Mouse (Mus musculus): Measurements from ENCODE around the gene Ube2o. TPM values are rescaled to one million over a fixed set of nuclear protein-coding genes. Genes with fewer than 3 reads are reported as not detected.
A peak's percentile ranks its signal among the peaks of the same experiment; 100 is the strongest.

The Ube2o gene
- 90.9 and 133 TPM in 2 replicates for polyA plus RNA-seq (2011; ENCODE audit: insufficient read depth, insufficient read length, low replicate concordance, missing spikeins)

- WGBS = 2% methylated on average over 47 of the region's 51 CpGs
These were observed at the start of gene Ube2o for GRCm38 (mm10) chr11:116581376-116581814. Gene Ube2o (minus strand): TSS chr11:116581447.

GRCm38 (mm10) chr11:116630171-116630965, 49.1 kb upstream of the Ube2o start:
- 45% methylated on average over 12 of the region's 12 CpGs for WGBS
- no peak overlapping the region for H3K27ac ChIP-seq (ENCODE audit: control insufficient read depth, insufficient read depth, low read depth, low read length, poor library complexity)
- H3K4me3 ChIP-seq (replicated peaks; ENCODE audit: control insufficient read depth, low read depth, low read length) = no peak overlapping the region
- H3K4me1 ChIP-seq (ENCODE audit: control insufficient read depth, insufficient read depth, low read length) = no peaks in the 10 kb centered on the region
- TF ChIP-seq CTCF (IDR thresholded peaks at IDR 0.05; ENCODE audit: control insufficient read depth, insufficient read depth, low read length) (no peak), POLR2A (IDR thresholded peaks at IDR 0.05; ENCODE audit: borderline replicate concordance, control insufficient read depth, low read depth, low read length) (no peak)

More at GRCm38 (mm10) chr11:116581376-116581814, at the start of gene Ube2o:
- Histone ChIP-seq H3K4me3 (replicated peaks; ENCODE audit: control insufficient read depth, low read depth, low read length) (peak within 1 kb of the TSS; percentile 79), H3K4me1 (ENCODE audit: control insufficient read depth, insufficient read depth, low read length) (no peaks in the 10 kb centered on the region), H3K27ac (ENCODE audit: control insufficient read depth, insufficient read depth, low read depth, low read length, poor library complexity) (peak within 1 kb of the TSS; percentile 93)
- peak; percentile 49; the same call in 1 of the 2 replicates for TF ChIP-seq POLR2A (IDR thresholded peaks at IDR 0.05; ENCODE audit: borderline replicate concordance, control insufficient read depth, low read depth, low read length)
- TF ChIP-seq CTCF (IDR thresholded peaks at IDR 0.05; ENCODE audit: control insufficient read depth, insufficient read depth, low read length) = peak; percentile 19; the same call in 1 of the 2 replicates

DNA sequence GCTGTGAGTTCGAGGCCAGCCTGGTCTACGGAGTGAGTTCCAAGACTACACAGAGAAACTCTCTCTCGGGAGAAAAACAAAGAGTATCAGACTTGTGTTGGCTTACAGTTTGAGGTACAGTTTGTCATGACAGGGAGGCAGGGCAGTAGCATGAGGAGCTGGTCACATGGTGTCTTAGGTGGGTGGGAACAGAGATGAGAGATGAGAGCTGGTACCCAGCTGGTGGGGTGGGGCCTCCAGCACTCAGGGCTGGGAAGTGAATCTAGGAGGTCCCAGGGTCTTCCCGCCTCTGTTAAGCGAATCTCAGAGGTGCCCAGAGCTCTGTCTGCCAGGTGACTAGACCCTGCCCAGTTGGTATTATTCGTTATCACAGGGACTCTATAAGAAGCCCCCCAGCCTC, 48.2 kb upstream of the Ube2o start:
- H3K4me3 ChIP-seq (replicated peaks; ENCODE audit: control insufficient read depth, low read depth, low read length) = no peak overlapping the region
- 73% methylated on average over 6 of the region's 6 CpGs for WGBS

DNA sequence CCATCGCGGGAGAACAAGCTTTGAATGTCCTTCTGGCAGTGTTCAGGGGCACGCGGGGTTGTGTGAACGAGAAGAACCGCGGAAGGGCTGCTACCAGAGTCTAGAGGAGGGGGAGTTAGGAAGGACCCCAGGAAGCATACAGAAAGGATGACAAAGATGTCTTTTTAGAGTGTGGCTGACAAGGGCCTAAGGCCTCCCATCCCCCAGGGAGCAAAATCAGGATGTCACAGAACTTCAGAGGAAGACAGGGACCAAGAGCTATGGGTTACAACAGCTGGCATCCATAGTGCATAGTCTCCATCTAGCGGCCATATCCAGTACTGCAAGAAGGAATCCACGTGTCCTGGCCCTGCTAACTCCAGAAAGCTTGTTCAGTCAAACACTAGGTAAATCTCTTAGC, 47.5 kb upstream of the Ube2o start:
- H3K4me1 ChIP-seq (ENCODE audit: control insufficient read depth, insufficient read depth, low read length) = 0 out of 2 replicates have a peak, but pooled peaks cover 1% of the 10 kb centered on the region
- no peak overlapping the region for H3K27ac ChIP-seq (ENCODE audit: control insufficient read depth, insufficient read depth, low read depth, low read length, poor library complexity)
- no peak overlapping the region for H3K4me3 ChIP-seq (replicated peaks; ENCODE audit: control insufficient read depth, low read depth, low read length)
- TF ChIP-seq POLR2A (IDR thresholded peaks at IDR 0.05; ENCODE audit: borderline replicate concordance, control insufficient read depth, low read depth, low read length) = no peak
- TF ChIP-seq CTCF (IDR thresholded peaks at IDR 0.05; ENCODE audit: control insufficient read depth, insufficient read depth, low read length) = peak; percentile 90
- WGBS = 56% methylated on average over 9 of the region's 9 CpGs

More for the DNA sequence above, 48.2 kb upstream of the Ube2o start:
- 0 out of 2 replicates have a peak, but pooled peaks cover 1% of the 10 kb centered on the region for H3K4me1 ChIP-seq (ENCODE audit: control insufficient read depth, insufficient read depth, low read length)
- H3K27ac ChIP-seq (ENCODE audit: control insufficient read depth, insufficient read depth, low read depth, low read length, poor library complexity) = no peak overlapping the region
- TF ChIP-seq POLR2A (IDR thresholded peaks at IDR 0.05; ENCODE audit: borderline replicate concordance, control insufficient read depth, low read depth, low read length) = no peak
- TF ChIP-seq CTCF (IDR thresholded peaks at IDR 0.05; ENCODE audit: control insufficient read depth, insufficient read depth, low read length) = no peak

GRCm38 (mm10) chr11:116627072-116628020, 46.1 kb upstream of the Ube2o start:
- H3K4me3 ChIP-seq (replicated peaks; ENCODE audit: control insufficient read depth, low read depth, low read length) = no peak overlapping the region
- H3K4me1 ChIP-seq (ENCODE audit: control insufficient read depth, insufficient read depth, low read length) = peaks cover 3% of the 10 kb centered on the region
- TF ChIP-seq CTCF (IDR thresholded peaks at IDR 0.05; ENCODE audit: control insufficient read depth, insufficient read depth, low read length) (peak; percentile 41; the same call in 1 of the 2 replicates), POLR2A (IDR thresholded peaks at IDR 0.05; ENCODE audit: borderline replicate concordance, control insufficient read depth, low read depth, low read length) (no peak)
- no peak overlapping the region for H3K27ac ChIP-seq (ENCODE audit: control insufficient read depth, insufficient read depth, low read depth, low read length, poor library complexity)
- WGBS = 27% methylated on average over 10 of the region's 10 CpGs

DNA sequence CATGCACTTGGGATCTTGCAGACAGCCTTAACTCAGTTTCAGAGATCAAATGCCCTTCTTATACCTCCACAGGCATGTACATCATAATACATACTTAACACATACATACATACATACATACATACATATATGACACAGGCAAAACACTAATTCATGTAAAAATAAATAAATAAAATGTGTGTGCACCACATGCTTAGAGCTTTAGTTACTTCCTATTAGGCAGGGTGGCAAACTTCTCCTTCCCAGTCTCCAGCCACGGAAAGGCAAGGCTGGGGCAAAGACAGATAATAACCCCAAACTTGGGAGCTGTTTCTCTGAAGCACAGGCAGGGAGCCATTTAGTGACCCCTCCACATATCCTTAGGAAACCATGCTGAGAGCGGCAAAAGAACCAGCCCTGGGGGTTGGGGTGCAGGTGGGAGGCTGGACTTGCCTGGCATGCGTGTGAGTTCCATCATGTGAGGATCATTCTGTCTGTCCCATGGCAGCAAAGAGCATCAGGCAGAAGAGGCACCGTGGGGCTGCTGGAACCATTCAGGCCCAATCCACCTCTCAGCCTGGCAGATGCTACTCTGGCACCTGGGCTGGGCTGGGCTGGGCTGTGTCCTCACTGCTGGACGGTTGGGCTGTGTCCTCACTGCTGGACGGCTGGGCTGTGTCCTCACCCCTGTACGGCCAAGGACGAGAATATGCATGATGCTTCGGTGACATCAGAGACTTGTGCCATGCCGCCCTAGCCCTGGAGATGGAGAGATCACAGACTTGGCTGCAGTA, 45.2 kb upstream of the Ube2o start, which contains the start of gene Rhbdf2:
TSS of gene Rhbdf2 (minus strand) at position 721 of the 773 bp plus-strand sequence.
- Histone ChIP-seq H3K27ac (ENCODE audit: control insufficient read depth, insufficient read depth, low read depth, low read length, poor library complexity) (no peak within 1 kb of the TSS), H3K4me3 (replicated peaks; ENCODE audit: control insufficient read depth, low read depth, low read length) (no peak within 1 kb of the TSS), H3K4me1 (ENCODE audit: control insufficient read depth, insufficient read depth, low read length) (peaks cover 5% of the 10 kb centered on the region)
- no peak for TF ChIP-seq CTCF (IDR thresholded peaks at IDR 0.05; ENCODE audit: control insufficient read depth, insufficient read depth, low read length)
- TF ChIP-seq POLR2A (IDR thresholded peaks at IDR 0.05; ENCODE audit: borderline replicate concordance, control insufficient read depth, low read depth, low read length) = no peak
- 79% methylated on average over 10 of the region's 10 CpGs for WGBS

All from bone marrow, adult 2 months (tissue).